Mouse (Mus musculus) bone marrow, adult 2 months (tissue): ENCODE data around the gene Hoxa1. TPM values are rescaled to one million over a fixed set of nuclear protein-coding genes. Genes with fewer than 3 reads are reported as not detected.

ENCODE experiments used
- H3K27ac ChIP-seq: fragments of 200-500 bp; 2 replicates; pipeline ENCODE4 v1.5.1; 2012; ENCODE audit warnings: low read depth, mild to moderate bottlenecking, control low read depth, inconsistent platforms, low read length; ENCODE audit not compliant: control insufficient read depth, poor library complexity, insufficient read depth
- H3K4me1 ChIP-seq: fragments of 200-500 bp; 2 replicates; pipeline ENCODE4 v1.6.1; 2011; ENCODE audit warnings: low read length; ENCODE audit not compliant: control insufficient read depth, insufficient read depth
- H3K4me3 ChIP-seq: fragments of 200-500 bp; replicated peaks from 2 replicates; pipeline ENCODE3; 2011; ENCODE audit warnings: mild to moderate bottlenecking, low read depth, low read length, control low read depth; ENCODE audit not compliant: control insufficient read depth
- CTCF ChIP-seq: fragments of 200-500 bp; IDR thresholded peaks from 2 replicates; pipeline ENCODE4 v1.5.1; 2011; ENCODE audit warnings: low read length, control low read depth; ENCODE audit not compliant: control insufficient read depth, insufficient read depth
- POLR2A ChIP-seq: fragments of 200-500 bp; IDR thresholded peaks from 2 replicates; pipeline ENCODE4 v1.6.1; 2011; ENCODE audit warnings: low read depth, mild to moderate bottlenecking, control low read depth, low read length, borderline replicate concordance; ENCODE audit not compliant: control insufficient read depth
- WGBS: fragments of 180-500 bp; shearing (Covaris S2); methylation state at CpG from one replicate; pipeline ENCODE4 v1.1.7; 2018; 5-methylcytosine and 5-hydroxymethylcytosine counted together
- polyA plus RNA-seq: library from polyadenylated mRNA; stranded (reverse); fragments of >200 nt; gene quantifications from 2 replicates; pipeline ENCODE4 v1.2.4, GENCODE M21; 2011; ENCODE audit warnings: low replicate concordance; ENCODE audit not compliant: missing spikeins, insufficient read depth, insufficient read length

The Hoxa1 gene
- polyA plus RNA-seq, 1 experiment, result 0.97 TPM

DNA sequence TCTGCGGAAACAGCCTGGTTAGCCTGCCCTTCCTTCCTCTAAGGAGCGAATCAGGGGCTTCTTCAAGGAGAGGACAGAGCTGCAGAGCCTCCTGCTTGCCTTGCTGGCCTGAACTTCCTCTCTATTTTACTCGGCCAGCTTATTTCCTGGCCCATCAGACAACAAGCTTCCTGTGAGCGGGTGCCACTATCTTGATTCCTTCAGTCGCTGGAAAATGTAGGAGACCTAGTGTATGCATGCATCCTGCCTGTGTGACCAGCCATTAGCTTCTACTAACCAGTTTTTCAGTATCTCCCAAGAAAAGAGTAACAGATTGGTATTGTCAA is 12.7 kb upstream of the Hoxa1 start:
- H3K27ac ChIP-seq, result no peak overlapping the region
- H3K4me1 ChIP-seq, result no peaks in the 10 kb centered on the region
- no peak overlapping the region for H3K4me3 ChIP-seq
- no peak for TF ChIP-seq CTCF
- no peak for TF ChIP-seq POLR2A
- 60% methylated on average over 5 of the region's 5 CpGs for WGBS

GRCm38 (mm10) chr6:52170166-52170897 is 12.2 kb upstream of the Hoxa1 start:
- Histone ChIP-seq H3K27ac (no peak overlapping the region; the same call in 1 of the 2 replicates), H3K4me1 (no peaks in the 10 kb centered on the region), H3K4me3 (no peak overlapping the region)
- WGBS, result 89% methylated on average over 40 of the region's 40 CpGs
- TF ChIP-seq CTCF (no peak), POLR2A (no peak)

- Histone ChIP-seq H3K4me1 (no peaks in the 10 kb centered on the region), H3K27ac (no peak overlapping the region; the same call in 1 of the 2 replicates), H3K4me3 (no peak overlapping the region)
- 79% methylated on average over 16 of the region's 16 CpGs for WGBS
- TF ChIP-seq CTCF (no peak), POLR2A (no peak)
These were observed 11.5 kb upstream of the Hoxa1 start for GRCm38 (mm10) chr6:52169499-52170165.

DNA sequence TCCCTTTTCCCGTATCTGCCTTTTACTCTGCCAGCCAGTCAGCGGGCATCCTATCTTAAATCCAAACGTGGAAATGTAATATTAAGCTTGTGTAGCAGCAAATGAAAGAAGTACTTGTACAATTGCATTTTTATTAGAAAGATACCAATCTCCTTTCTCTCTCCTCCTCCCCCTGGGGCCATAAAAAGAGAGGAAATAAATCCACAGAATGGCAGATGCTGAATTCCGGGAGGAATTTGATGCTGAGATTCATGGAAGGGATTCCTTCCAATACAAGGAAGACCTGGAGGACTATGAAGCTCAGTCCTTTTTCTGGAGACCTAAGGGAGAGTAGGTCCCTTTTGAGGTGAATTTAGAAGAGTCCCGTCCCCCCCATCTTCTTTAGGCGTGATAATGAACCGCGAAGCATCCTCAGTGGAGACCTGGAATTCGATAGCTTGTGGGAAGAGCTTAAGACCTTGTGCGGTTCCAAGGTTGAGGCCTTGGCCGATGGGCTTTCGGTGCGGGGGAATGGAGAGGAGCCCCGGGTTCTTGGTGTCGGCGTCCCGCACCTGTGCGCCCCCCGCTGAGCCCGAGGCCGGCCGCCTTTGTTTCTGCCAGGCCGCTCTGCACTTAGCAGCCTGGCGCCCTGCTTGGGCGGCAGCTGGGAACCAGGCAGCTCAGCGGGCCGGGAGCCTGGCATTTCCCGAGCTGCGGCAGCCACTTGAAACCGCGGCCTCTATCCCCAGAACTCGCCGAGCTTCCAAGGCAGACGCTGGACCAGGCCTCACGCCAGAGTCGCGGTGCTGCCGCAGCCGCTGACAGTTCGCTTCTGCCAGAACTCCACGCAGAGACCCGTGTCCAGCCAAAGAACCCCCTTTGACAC is 10.3 kb upstream of the Hoxa1 start:
- H3K27ac ChIP-seq, result no peak overlapping the region

DNA sequence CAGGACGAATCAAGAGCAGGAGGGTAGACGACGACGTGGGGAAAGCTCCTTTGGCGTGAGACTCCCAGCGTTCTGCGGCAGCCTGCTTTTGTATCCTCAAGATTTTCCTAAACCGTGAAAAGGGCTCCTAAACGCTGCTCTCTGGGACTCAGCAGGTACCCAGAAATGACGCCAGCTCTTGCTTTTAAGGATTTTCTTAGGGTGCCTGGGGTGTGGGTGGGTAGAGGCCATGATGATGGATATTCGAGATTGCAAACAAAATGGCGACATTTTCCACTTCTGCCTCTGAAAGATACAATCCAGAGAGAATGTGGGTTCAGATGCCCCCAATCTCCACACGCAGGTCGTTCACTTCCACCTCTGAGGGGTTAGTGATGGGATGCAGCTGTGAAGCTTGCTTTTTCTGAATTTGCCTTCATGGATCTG is 9.6 kb upstream of the Hoxa1 start:
- no peak overlapping the region for H3K27ac ChIP-seq
- TF ChIP-seq POLR2A, result no peak
- no peak for TF ChIP-seq CTCF
- H3K4me1 ChIP-seq, result no peaks in the 10 kb centered on the region
- WGBS, result 89% methylated on average over 14 of the region's 14 CpGs
- no peak overlapping the region for H3K4me3 ChIP-seq

More for the DNA sequence above, 10.3 kb upstream of the Hoxa1 start:
- Histone ChIP-seq H3K4me3 (no peak overlapping the region), H3K4me1 (no peaks in the 10 kb centered on the region)
- TF ChIP-seq CTCF (no peak), POLR2A (no peak)
- WGBS, result 88% methylated on average over 42 of the region's 42 CpGs

- WGBS, result 78% methylated on average over 1 of the region's 1 CpGs
- H3K27ac ChIP-seq, result no peak overlapping the region
- H3K4me1 ChIP-seq, result no peaks in the 10 kb centered on the region
These were observed 9.1 kb upstream of the Hoxa1 start for GRCm38 (mm10) chr6:52167176-52167575.

DNA sequence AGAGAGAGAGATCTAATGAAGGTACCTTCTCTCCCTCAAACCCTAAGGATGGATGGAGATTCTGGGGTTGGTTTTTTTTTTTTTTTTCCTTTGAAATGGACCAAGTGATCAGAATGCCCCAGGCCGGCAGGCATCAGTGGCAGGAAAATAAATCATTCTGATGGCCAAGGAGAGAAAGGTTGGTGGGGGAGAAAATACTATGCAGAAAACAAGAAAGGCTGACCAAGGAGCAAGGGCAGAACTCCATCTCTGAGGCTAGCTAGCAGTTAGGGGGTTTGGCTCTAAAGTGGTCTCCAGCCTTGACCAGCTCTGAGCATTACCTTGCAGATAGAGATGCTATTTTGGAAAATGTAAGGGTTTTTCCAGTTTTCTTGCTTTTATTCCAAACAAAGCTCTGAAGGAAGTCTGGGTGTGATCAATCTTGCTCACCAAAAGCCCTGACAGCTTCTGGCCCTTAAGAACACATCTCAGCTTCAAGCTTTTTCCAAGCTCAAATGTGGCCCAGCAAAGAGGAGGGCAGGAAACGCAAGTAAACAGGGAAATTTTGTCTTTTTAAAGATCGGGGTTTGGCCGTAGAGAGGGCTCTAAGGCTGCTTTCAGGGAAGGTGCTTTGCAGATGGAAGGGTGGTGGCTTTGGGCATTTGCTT is 8.4 kb upstream of the Hoxa1 start:
- TF ChIP-seq POLR2A (no peak), CTCF (no peak)
- Histone ChIP-seq H3K4me3 (no peak overlapping the region), H3K4me1 (no peaks in the 10 kb centered on the region), H3K27ac (no peak overlapping the region)
- WGBS, result 80% methylated on average over 4 of the region's 4 CpGs

More at GRCm38 (mm10) chr6:52167176-52167575, 9.1 kb upstream of the Hoxa1 start:
- TF ChIP-seq CTCF (no peak), POLR2A (no peak)
- no peak overlapping the region for H3K4me3 ChIP-seq
